ENCODE assay signal across 31 mouse cellular contexts in genomic region chr16:43664861-43665260, GRCm38 (mm10). TPM values are rescaled to one million over a fixed set of nuclear protein-coding genes. Genes with fewer than 3 reads are reported as not detected.
A peak's percentile ranks its signal among the peaks of the same experiment; 100 is the strongest.
DNase-seq lines count a peak whose midpoint lies in the region; ATAC-seq lines count a peak whose summit lies in the region.
"Had no signal": no experiment of that assay in that cellular context is flagged by ENCODE, and none has a peak within 500 bp of the region (broad histone marks: within the 10 kb centered on the region; RNA-seq: fewer than 3 reads in every experiment).

No protein-coding gene starts in this region.

- no peak overlapping the region for H3K4me3 ChIP-seq in forebrain, embryonic 12.5 days (replicated peaks)
- H3K4me3 ChIP-seq: forebrain, embryonic 10.5 days; heart, embryonic 10.5 days; hindbrain, embryonic 15.5 days; kidney, embryonic 15.5 days; limb, embryonic 13.5 days; liver, embryonic 12.5 days; midbrain, embryonic 13.5 days had no signal

- peak; percentile 52 for ATAC-seq in CD4-positive, CD25-positive, alpha-beta regulatory T cell, adult 4 months
- ATAC-seq in forebrain, embryonic 12.5 days (ENCODE audit: low FRiP score): no peak
- ATAC-seq: intestine, postnatal 0 days; midbrain, embryonic 13.5 days had no signal

- H3K27me3 ChIP-seq in forebrain, embryonic 12.5 days: no peaks in the 10 kb centered on the region
- H3K27me3 ChIP-seq: hindbrain, embryonic 15.5 days; kidney, embryonic 15.5 days; liver, embryonic 12.5 days; midbrain, embryonic 13.5 days had no signal

- H3K4me1 ChIP-seq in forebrain, embryonic 12.5 days: no peaks in the 10 kb centered on the region
- H3K4me1 ChIP-seq: heart, embryonic 10.5 days; hindbrain, embryonic 15.5 days; kidney, embryonic 15.5 days; limb, embryonic 13.5 days; liver, embryonic 12.5 days; midbrain, embryonic 13.5 days had no signal

- H3K4me2 ChIP-seq in forebrain, embryonic 12.5 days: no peak overlapping the region
- H3K4me2 ChIP-seq: hindbrain, embryonic 15.5 days; kidney, embryonic 15.5 days; limb, embryonic 13.5 days; liver, embryonic 12.5 days; midbrain, embryonic 13.5 days had no signal

- no peaks in the 10 kb centered on the region for H3K36me3 ChIP-seq in forebrain, embryonic 12.5 days (replicated peaks)
- H3K36me3 ChIP-seq: forebrain, embryonic 10.5 days; heart, embryonic 10.5 days; hindbrain, embryonic 15.5 days; kidney, embryonic 15.5 days; limb, embryonic 13.5 days; liver, embryonic 12.5 days; midbrain, embryonic 13.5 days had no signal

- DNase-seq in heart, adult 11 months: peak; percentile 37
- no peak for DNase-seq in heart, adult 18-20 months
- peak; percentile 31 for DNase-seq in T-cell, adult 2 months (ENCODE audit: low spot score)
- peak; percentile 38 for DNase-seq in naive thymus-derived CD4-positive, alpha-beta T cell, adult 2 months (ENCODE audit: low read depth)
- no peak for DNase-seq in spleen, adult 18-20 months
- DNase-seq in frontal cortex, postnatal 25 days (ENCODE audit: low spot score in 2 of 2): no peak
- DNase-seq: B cell, adult 2 months; cerebellum, adult 11 months; cerebellum, adult 9-11 months; gastrocnemius, postnatal 36 days; kidney, postnatal 4 days; lung, adult 2 months; lung, postnatal 14 days; right cerebral cortex, adult 18-20 months had no signal

- no peak overlapping the region for H3K27ac ChIP-seq in forebrain, embryonic 12.5 days
- H3K27ac ChIP-seq: forebrain, embryonic 10.5 days; heart, embryonic 10.5 days; hindbrain, embryonic 15.5 days; kidney, embryonic 15.5 days; limb, embryonic 13.5 days; liver, embryonic 12.5 days; midbrain, embryonic 13.5 days had no signal

- H3K9ac ChIP-seq in forebrain, embryonic 12.5 days: no peak overlapping the region
- H3K9ac ChIP-seq: hindbrain, embryonic 15.5 days; kidney, embryonic 15.5 days; limb, embryonic 13.5 days; liver, embryonic 12.5 days; midbrain, embryonic 13.5 days had no signal

- no peaks in the 10 kb centered on the region for H3K9me3 ChIP-seq in forebrain, embryonic 12.5 days
- H3K9me3 ChIP-seq: forebrain, embryonic 10.5 days; heart, embryonic 10.5 days; hindbrain, embryonic 15.5 days; kidney, embryonic 15.5 days; limb, embryonic 13.5 days; liver, embryonic 12.5 days; midbrain, embryonic 13.5 days had no signal

RNA-seq across cellular contexts. Expression of gene Tigit, which starts 0.9 kb away (rescaled TPM):
- not detected for total RNA-seq in heart, adult 18-20 months (2021)
- polyA plus RNA-seq in CD4-positive, CD25-positive, alpha-beta regulatory T cell, adult 4 months (2017; shearing (Covaris generic)): 100 to 1,000 TPM; 309 to 452 TPM
- not detected in 2 replicates for polyA plus RNA-seq in forebrain, embryonic 12.5 days (2016; fragmentation: Nextera tagmentation; extraction: Ambion mirVana)
- total RNA-seq: adrenal gland, postnatal 36 days; gastrocnemius, adult 18-20 months; gastrocnemius, postnatal 36 days; hematopoietic stem cell, adult 5-6 weeks; left cerebral cortex, postnatal 14 days had no signal
- polyA plus RNA-seq: cortical plate, adult 2 months; forebrain, embryonic 10.5 days; heart, embryonic 10.5 days; heart, postnatal 0 days; hindbrain, embryonic 15.5 days; intestine, postnatal 0 days; kidney, embryonic 15.5 days; limb, embryonic 13.5 days; liver, embryonic 12.5 days; midbrain, embryonic 13.5 days; testis, adult 2 months had no signal

Comparison
In these comparisons a context has a peak if more than half of its experiments do, and no peak if none do; other contexts are left out.
1. DNase-seq: peak in heart, adult 11 months (single experiment), T-cell, adult 2 months (single experiment) and naive thymus-derived CD4-positive, alpha-beta T cell, adult 2 months (single experiment); none in heart, adult 18-20 months (0 of 2), spleen, adult 18-20 months (0 of 2) and frontal cortex, postnatal 25 days (0 of 2).
2. RNA of gene Tigit, which starts 0.9 kb away (polyA plus RNA-seq): 309 to 452 TPM in CD4-positive, CD25-positive, alpha-beta regulatory T cell, adult 4 months; not detected in forebrain, embryonic 12.5 days; every median in the first group is over 100 times any median in the second.